Mouse (Mus musculus): Measurements from ENCODE around the gene Ptrh2. TPM values are rescaled to one million over a fixed set of nuclear protein-coding genes. Genes with fewer than 3 reads are reported as not detected.
A peak's percentile ranks its signal among the peaks of the same experiment; 100 is the strongest.
"Not testable (repeated sequence)": the region's sequence is repeated elsewhere in the genome, so short reads cannot be mapped to it uniquely, and the experiment has no call there.

Ptrh2 gene
- total and polyA plus RNA-seq, 3 experiments, result 6.2 to 17.4 (median 11.7) TPM

GRCm38 (mm10) chr11:86734241-86734939, 50.6 kb downstream of the Ptrh2 start:
- no peak for DNase-seq

GRCm38 (mm10) chr11:86734993-86735392, 51.2 kb downstream of the Ptrh2 start:
- DNase-seq, result no peak

- peak; percentile 44 for DNase-seq
Observed at GRCm38 (mm10) chr11:86737301-86738000, 53.7 kb downstream of the Ptrh2 start.

GRCm38 (mm10) chr11:86738308-86738707, 54.5 kb downstream of the Ptrh2 start:
- not testable (repeated sequence) for DNase-seq

GRCm38 (mm10) chr11:86738956-86739355, 55.2 kb downstream of the Ptrh2 start:
- DNase-seq, result no peak

- no peak for DNase-seq
Observed at GRCm38 (mm10) chr11:86739470-86739869, 55.7 kb downstream of the Ptrh2 start.

- no peak for DNase-seq
Observed at GRCm38 (mm10) chr11:86741505-86741904, 57.7 kb downstream of the Ptrh2 start.

Other genes with a start within 250 kb of the Ptrh2 start
- gene Rnft1, start 199.3 kb upstream of the Ptrh2 start, total RNA-seq (2021), result 10 to 100 TPM; 32.2 to 48.3 TPM
- 1.8 and 2.6 TPM in 2 replicates for gene Rnft1, start 199.3 kb upstream of the Ptrh2 start, polyA plus RNA-seq (2012; rRNA removed)
- gene Rps6kb1, start 139.2 kb upstream of the Ptrh2 start, total RNA-seq (2021), result 10 to 100 TPM; 38.1 to 39.8 TPM
- 3.3 and 4.0 TPM in 2 replicates for gene Rps6kb1, start 139.2 kb upstream of the Ptrh2 start, polyA plus RNA-seq (2012; rRNA removed)
- 1 to 10 TPM; 6.6 to 8.1 TPM for gene Tubd1, start 139.0 kb upstream of the Ptrh2 start, total RNA-seq (2021)
- 1.2 and 1.7 TPM in 2 replicates for gene Tubd1, start 139.0 kb upstream of the Ptrh2 start, polyA plus RNA-seq (2012; rRNA removed)
- gene Vmp1, start 149 bp upstream of the Ptrh2 start, total RNA-seq (2021), result 100 to 1,000 TPM; 124 to 139 TPM
- gene Vmp1, start 149 bp upstream of the Ptrh2 start, polyA plus RNA-seq (2012; rRNA removed), result 12.9 and 18.3 TPM in 2 replicates
- gene Cltc, start 73.6 kb downstream of the Ptrh2 start, total RNA-seq (2021), result 100 to 1,000 TPM; 256 to 440 TPM
- 63.5 and 81.1 TPM in 2 replicates for gene Cltc, start 73.6 kb downstream of the Ptrh2 start, polyA plus RNA-seq (2012; rRNA removed)
- gene Dhx40, start 123.8 kb downstream of the Ptrh2 start, total RNA-seq (2021), result 10 to 100 TPM; 29.3 to 33.2 TPM
- 2.4 and 3.1 TPM in 2 replicates for gene Dhx40, start 123.8 kb downstream of the Ptrh2 start, polyA plus RNA-seq (2012; rRNA removed)

All from adrenal gland, adult 2 months (tissue).